Mouse (Mus musculus) stomach, postnatal 0 days (tissue): ENCODE results near the gene Arrdc4.

Experiments
- CTCF ChIP-seq: IDR thresholded peaks from 2 replicates; pipeline ENCODE4 v1.5.1; 2016; ENCODE audit warnings: antibody characterized with exemption, low read depth, mild to moderate bottlenecking, moderate library complexity
- EP300 ChIP-seq: optimal IDR thresholded peaks from 2 replicates; pipeline ENCODE3; 2016; ENCODE audit warnings: antibody characterized with exemption

DNA sequence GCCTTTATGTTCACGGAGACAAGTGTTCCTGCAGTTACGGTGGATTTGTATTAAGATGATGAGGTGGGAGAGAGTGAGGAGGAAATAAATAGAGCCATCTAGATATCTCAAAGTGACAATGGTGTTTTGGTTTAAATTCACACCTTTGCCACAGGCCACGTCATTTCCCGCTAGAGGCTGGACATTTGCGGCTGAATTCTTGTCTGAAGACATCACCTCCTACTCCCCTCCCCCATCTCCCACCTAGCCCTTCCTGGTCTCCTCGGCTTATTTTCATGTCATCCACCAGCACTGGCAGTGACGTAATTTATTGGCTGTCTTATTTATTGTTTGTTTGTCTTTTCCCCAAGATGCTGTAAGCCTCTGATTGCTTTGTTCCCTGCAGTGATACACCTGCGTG is 32.1 kb downstream of the Arrdc4 start:
- no peak for TF ChIP-seq CTCF
- no peak for TF ChIP-seq EP300
